7 mouse cellular contexts compared by ENCODE assay signal in the genomic region with DNA sequence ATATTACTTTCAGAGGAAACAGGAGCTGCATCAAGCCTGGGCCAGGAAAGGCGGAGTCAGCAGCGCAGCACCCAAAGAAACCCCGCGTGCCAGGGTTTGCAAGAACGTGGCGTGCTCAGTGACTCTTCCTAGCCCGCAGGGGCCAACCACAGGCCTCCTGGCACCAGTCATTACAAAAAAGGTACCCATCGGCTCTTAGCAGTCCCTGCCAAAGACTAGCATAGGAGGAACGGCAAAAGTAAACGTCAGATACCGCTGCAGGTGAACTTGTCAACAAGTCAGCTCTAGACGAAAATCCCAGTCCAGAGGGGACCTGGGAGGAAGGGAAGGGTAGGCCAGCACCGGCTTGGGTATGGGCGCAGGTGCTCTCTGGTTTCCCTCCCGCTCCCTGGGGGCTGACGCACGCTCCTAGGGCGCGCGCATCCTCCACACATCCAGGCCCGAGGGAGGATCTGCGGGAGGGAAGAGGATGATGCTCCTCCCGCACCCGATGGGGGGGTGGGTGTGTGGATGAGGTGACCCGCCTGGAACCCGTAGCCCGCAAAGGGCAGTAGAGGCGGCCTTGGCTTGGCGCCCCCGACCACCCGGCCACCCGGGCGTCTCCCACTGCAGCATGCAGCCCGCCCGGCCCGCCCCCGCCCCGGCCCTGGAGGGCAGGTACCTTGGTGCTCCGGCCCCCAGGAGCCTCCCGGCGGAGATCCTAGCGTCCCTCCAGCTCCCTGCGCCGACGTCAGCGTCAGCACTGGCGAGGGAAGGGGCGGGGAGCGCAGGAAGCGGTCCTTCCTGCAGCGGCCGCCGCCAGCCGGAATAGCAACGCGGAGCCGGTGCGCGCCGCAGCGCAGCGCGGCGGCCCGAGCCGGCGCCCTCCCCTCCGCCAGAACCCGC. TPM values are rescaled to one million over a fixed set of nuclear protein-coding genes. Genes with fewer than 3 reads are reported as not detected.
DNase-seq lines count a peak whose midpoint lies in the region; ATAC-seq lines count a peak whose summit lies in the region.

No protein-coding gene starts in this region.

- DNase-seq in adrenal gland, adult 8-10 months: peak; percentile 72
- peak; percentile 35 for DNase-seq in gastrocnemius, postnatal 25 days
- DNase-seq in left cerebral cortex, adult 8-10 months (ENCODE audit: low spot score in 2 of 2): peak; percentile 36 to 72
- peak; percentile 78 to 85 for DNase-seq in lung, postnatal 4 days
- peak; percentile 74 to 78 for DNase-seq in right cerebral cortex, adult 2 months (ENCODE audit: low spot score in 2 of 2)

- ATAC-seq in common myeloid progenitor, adult 5-6 weeks (replicated peaks; ENCODE audit: low read depth, poor library complexity, severe bottlenecking): peak; percentile 84
- peak; percentile 50 for ATAC-seq in inflammation-experienced regulatory T-cells, adult 6 months

RNA-seq across cellular contexts. Expression of gene Ica1, which starts 0.6 kb away (rescaled TPM):
- 10 to 100 TPM; 51.0 to 72.9 (median 61.5) TPM for total RNA-seq in adrenal gland, adult 8-10 months (2022)
- total RNA-seq in common myeloid progenitor, adult 5-6 weeks (2017): 27.6 and 28.1 TPM in 2 replicates
- total RNA-seq in gastrocnemius, postnatal 25 days (2021): 1 to 10 TPM in 1 of 2 experiments, under 1 TPM in 1; 0.70 to 1.6 TPM
- 10 to 100 TPM in 1 of 3 experiments, 1 to 10 TPM in 2; 2.2 to 11.5 (median 4.9) TPM for polyA plus RNA-seq in inflammation-experienced regulatory T-cells, adult 6 months (2017; shearing (Covaris generic))
- 10 to 100 TPM; 61.4 to 71.1 (median 66.2) TPM for total RNA-seq in left cerebral cortex, adult 8-10 months (2022)

Comparison
In these comparisons a context has a peak if more than half of its experiments do, and no peak if none do; other contexts are left out.
1. Peak in every context shown above with its lines: DNase-seq and ATAC-seq.
2. RNA of gene Ica1, which starts 0.6 kb away (total RNA-seq): 61.4 to 71.1 TPM in left cerebral cortex, adult 8-10 months, 51.0 to 72.9 TPM in adrenal gland, adult 8-10 months and 27.6 to 28.1 TPM in common myeloid progenitor, adult 5-6 weeks; 0.70 to 1.6 TPM in gastrocnemius, postnatal 25 days; every median in the first group is over 10 times any median in the second.